Mouse (Mus musculus): ENCODE data around the gene Gm9789.
"Not testable (repeated sequence)": the region's sequence is repeated elsewhere in the genome, so short reads cannot be mapped to it uniquely, and the experiment has no call there.

Gm9789 gene

GRCm38 (mm10) chr16:89157652-89158051 is at the start of gene Gm9789:
Gene Gm9789, plus strand, starts transcription at chr16:89157952.
- no peak for DNase-seq

- no peak for DNase-seq
Observed at GRCm38 (mm10) chr16:89140551-89140950, 17.2 kb upstream of the Gm9789 start, which contains the start of gene Gm6358. Gene Gm6358, plus strand, starts transcription at chr16:89140851.

- no peak for DNase-seq
Observed at GRCm38 (mm10) chr16:89150786-89151185, 7.0 kb upstream of the Gm9789 start, which contains the start of gene Gm10061. Gene Gm10061, plus strand, starts transcription at chr16:89151086.

GRCm38 (mm10) chr16:89169190-89169589 is 11.4 kb downstream of the Gm9789 start, which contains the start of gene Gm7735:
Gene Gm7735, plus strand, starts transcription at chr16:89169490.
- not testable (repeated sequence) for DNase-seq

- DNase-seq, result no peak
Observed at GRCm38 (mm10) chr16:89174435-89174834, 16.7 kb downstream of the Gm9789 start, which contains the start of gene 1110057P08Rik. Gene 1110057P08Rik, plus strand, starts transcription at chr16:89174735.

GRCm38 (mm10) chr16:89188621-89189020 is 30.9 kb downstream of the Gm9789 start:
- DNase-seq, result no peak

- DNase-seq, result no peak
Observed at GRCm38 (mm10) chr16:89205561-89205960, 47.8 kb downstream of the Gm9789 start, which contains the start of gene Krtap20-2. Gene Krtap20-2, plus strand, starts transcription at chr16:89205861.
